7 mouse cellular contexts compared by ENCODE assay signal in genomic region chr10:119803633-119804422, GRCm38 (mm10).
DNase-seq lines count a peak whose midpoint lies in the region; ATAC-seq lines count a peak whose summit lies in the region.

No protein-coding gene starts in this region.

- no peak overlapping the region for H3K4me2 ChIP-seq in midbrain, embryonic 12.5 days (replicated peaks)

- peak; percentile 82 for ATAC-seq in midbrain, embryonic 12.5 days (ENCODE audit: low FRiP score, low read depth)

- no peaks in the 10 kb centered on the region; the same call in 1 of the 2 replicates for H3K27me3 ChIP-seq in midbrain, embryonic 12.5 days

- WGBS in midbrain, embryonic 12.5 days = 60% methylated on average over 13 of the region's 13 CpGs

- H3K9me3 ChIP-seq in midbrain, embryonic 12.5 days = no peaks in the 10 kb centered on the region

- peak; percentile 84 for DNase-seq in 3T3-L1 (ENCODE audit: low read depth, low spot score)
- peak; percentile 2 to 4 for DNase-seq in B cell, adult 2 months
- peak; percentile 79 to 87 for DNase-seq in cerebellum, postnatal 10 days
- peak; percentile 36 for DNase-seq in heart, postnatal 4 days
- DNase-seq in layer of hippocampus, adult 9-11 months = peak; percentile 49
- no peak for DNase-seq in spleen, postnatal 14 days (ENCODE audit: low spot score in 2 of 2)

- H3K27ac ChIP-seq in midbrain, embryonic 12.5 days (replicated peaks) = no peak overlapping the region

- H3K4me1 ChIP-seq in midbrain, embryonic 12.5 days = peaks cover 10% of the 10 kb centered on the region

- no peak overlapping the region for H3K9ac ChIP-seq in midbrain, embryonic 12.5 days (replicated peaks)

- no peaks in the 10 kb centered on the region for H3K36me3 ChIP-seq in midbrain, embryonic 12.5 days

- H3K4me3 ChIP-seq in midbrain, embryonic 12.5 days = no peak overlapping the region

Comparison
In these comparisons a context has a peak if more than half of its experiments do, and no peak if none do; other contexts are left out.
1. DNase-seq: peak in 3T3-L1 (single experiment), B cell, adult 2 months (2 of 2), cerebellum, postnatal 10 days (2 of 2), heart, postnatal 4 days (single experiment) and layer of hippocampus, adult 9-11 months (single experiment); none in spleen, postnatal 14 days (0 of 2).